Mouse (Mus musculus) liver, embryonic 14.5 days (tissue): ENCODE measurements around the gene Cenpt. TPM values are rescaled to one million over a fixed set of nuclear protein-coding genes. Genes with fewer than 3 reads are reported as not detected.

Experiments used
- ATAC-seq: fragments of 200-750 bp; cut with Nextera tagmentation; 2 replicates; pipeline ENCODE4 v1.8.0; 2017; ENCODE audit warnings: moderate number of reproducible peaks, mild to moderate bottlenecking, moderate library complexity; ENCODE audit not compliant: insufficient read depth
- DNase-seq, 3 experiments: peaks; one replicate each; pipeline ENCODE4 v3.0.0-alpha.2; 2012 to 2013; ENCODE audit warnings: low read depth in 3 of 3, low spot score in 3 of 3
- H3K27ac ChIP-seq: fragments of 300-500 bp; sonication (generic); 2 replicates; pipeline ENCODE4 v1.5.1; 2014; ENCODE audit warnings: moderate library complexity, mild to moderate bottlenecking, control low read depth, inconsistent platforms
- H3K27me3 ChIP-seq: fragments of 300-500 bp; sonication (generic); 2 replicates; pipeline ENCODE4 v1.6.1; 2014; ENCODE audit warnings: mild to moderate bottlenecking, low read length, moderate library complexity; ENCODE audit not compliant: control insufficient read depth, insufficient read depth
- H3K36me3 ChIP-seq: fragments of 300-500 bp; sonication (generic); replicated peaks from 2 replicates; pipeline ENCODE4 v1.6.1; 2014; ENCODE audit warnings: low read depth; ENCODE audit not compliant: control insufficient read depth, insufficient read depth
- H3K4me1 ChIP-seq, 2 experiments: fragments of 200-500 bp in 1 of 2; fragments of 300-500 bp in 1 of 2; sonication (generic) in 1 of 2; replicated peaks; 2 replicates each; pipeline ENCODE4 v1.6.1; 2012 to 2014; ENCODE audit warnings: antibody characterized with exemption in 1 of 2, inconsistent platforms in 1 of 2, low read length in 1 of 2; ENCODE audit not compliant: control insufficient read depth in 2 of 2, insufficient read depth in 2 of 2
- H3K4me2 ChIP-seq: fragments of 300-500 bp; sonication (generic); 2 replicates; pipeline ENCODE4 v1.6.1; 2014; ENCODE audit warnings: low read depth, mild to moderate bottlenecking, control low read depth, moderate library complexity
- H3K4me3 ChIP-seq, 2 experiments: fragments of 200-500 bp in 1 of 2; fragments of 300-500 bp in 1 of 2; sonication (generic) in 1 of 2; 2 replicates each; pipeline ENCODE4 v1.5.1; 2012 to 2014; ENCODE audit warnings: low read depth in 2 of 2, low read length in 2 of 2, mild to moderate bottlenecking in 2 of 2, control low read depth in 1 of 2, inconsistent platforms in 1 of 2, moderate library complexity in 1 of 2; ENCODE audit not compliant: insufficient read depth in 1 of 2
- H3K9ac ChIP-seq: fragments of 300-500 bp; sonication (generic); replicated peaks from 2 replicates; pipeline ENCODE4 v1.6.1; 2014; ENCODE audit warnings: mild to moderate bottlenecking, control low read depth, moderate library complexity
- H3K9me3 ChIP-seq: fragments of 300-500 bp; sonication (generic); 2 replicates; pipeline ENCODE4 v1.6.1; 2016; ENCODE audit warnings: low read length, mixed read lengths; ENCODE audit not compliant: control insufficient read depth
- CTCF ChIP-seq: IDR thresholded peaks from 2 replicates; pipeline ENCODE4 v1.5.1; 2016; ENCODE audit warnings: antibody characterized with exemption, low read depth, control low read depth
- EP300 ChIP-seq: IDR thresholded peaks from 2 replicates; pipeline ENCODE4 v1.6.1; 2016; ENCODE audit warnings: antibody characterized with exemption, low read depth
- WGBS: fragments of 180-500 bp; shearing (Covaris S2); extraction: QIAGEN DNeasy Blood & Tissue Kit; methylation state at CpG from one replicate; pipeline ENCODE4 v1.1.7; 2014; ENCODE audit not compliant: insufficient replicate concordance; 5-methylcytosine and 5-hydroxymethylcytosine counted together
- polyA plus RNA-seq, 2 experiments: library from polyadenylated mRNA; depleted of rRNA in 1 of 2; stranded (reverse) in 1 of 2; unstranded in 1 of 2; fragments of >200 nt; fragmentation: Nextera tagmentation in 1 of 2; extraction: Ambion mirVana in 1 of 2; gene quantifications; 2 replicates each; pipeline versions ENCODE4 v1.2.1 to v1.2.3; 2012 to 2014

Cenpt gene
- polyA plus RNA-seq, 2 experiments = 15.0 to 25.4 TPM

DNA sequence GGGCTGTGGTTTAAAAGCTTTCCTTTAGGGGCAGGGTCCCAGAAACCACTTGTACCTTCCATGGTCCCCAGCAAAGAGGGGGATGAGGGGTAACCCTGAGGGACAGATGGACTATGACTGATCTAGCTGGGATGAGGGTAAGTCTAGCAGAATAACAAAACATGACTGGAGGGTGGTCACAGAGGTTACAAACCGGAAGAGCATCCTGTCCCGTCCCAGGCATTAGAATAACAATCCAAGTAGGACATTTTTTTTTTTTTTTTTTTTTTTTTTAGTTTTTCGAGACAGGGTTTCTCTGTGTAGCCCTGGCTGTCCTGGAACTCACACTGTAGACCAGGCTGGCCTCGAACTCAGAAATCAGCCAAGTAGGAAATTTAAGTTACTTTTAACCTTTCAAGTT, 3.1 kb downstream of the Cenpt start:
- H3K9me3 ChIP-seq = no peaks in the 10 kb centered on the region
- no peak for ATAC-seq
- peak overlapping the region; percentile 73 for H3K4me2 ChIP-seq
- no peak for DNase-seq
- H3K9ac ChIP-seq = no peak overlapping the region
- peaks cover 30% of the 10 kb centered on the region for H3K36me3 ChIP-seq
- TF ChIP-seq EP300 (no peak), CTCF (no peak)
- H3K27me3 ChIP-seq = no peaks in the 10 kb centered on the region
- H3K4me1 ChIP-seq = peaks cover 9 to 10% of the 10 kb centered on the region in 2 experiments
- H3K27ac ChIP-seq = no peak overlapping the region
- H3K4me3 ChIP-seq = peak overlapping the region in 1 of 2 experiments; percentile 49; a peak in 1 of 4 replicates
- 83% methylated on average over 4 of the region's 4 CpGs for WGBS

GRCm38 (mm10) chr8:105846678-105847077, 6.4 kb downstream of the Cenpt start:
- no peak for TF ChIP-seq EP300
- TF ChIP-seq CTCF = no peak
- no peak for ATAC-seq
- H3K27ac ChIP-seq = no peak overlapping the region

DNA sequence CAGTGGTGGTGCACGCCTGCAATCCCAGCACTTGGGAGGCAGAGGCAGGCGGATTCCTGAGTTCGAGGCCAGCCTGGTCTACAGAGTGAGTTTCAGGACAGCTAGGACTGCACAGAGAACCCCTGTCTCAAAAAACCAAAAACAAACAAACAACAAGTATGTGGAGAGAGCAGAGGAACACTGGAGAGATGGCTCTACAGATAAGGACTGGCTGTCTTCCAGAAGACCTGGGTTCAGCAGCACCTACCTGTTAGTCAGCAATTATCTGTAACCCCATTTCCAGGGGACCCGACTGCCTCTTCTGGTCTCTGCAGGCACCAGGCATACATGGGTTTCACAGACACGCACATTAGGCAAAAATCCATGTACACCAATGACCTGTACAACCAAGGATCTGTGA, 13.9 kb downstream of the Cenpt start:
- TF ChIP-seq CTCF = no peak
- TF ChIP-seq EP300 = no peak
- H3K9ac ChIP-seq = no peak overlapping the region
- ATAC-seq = no peak

More at GRCm38 (mm10) chr8:105846678-105847077, 6.4 kb downstream of the Cenpt start:
- Histone ChIP-seq H3K36me3 (peaks cover 43% of the 10 kb centered on the region), H3K4me3 (no peak overlapping the region), H3K9ac (no peak overlapping the region), H3K4me2 (no peak overlapping the region), H3K4me1 (peaks cover 6 to 7% of the 10 kb centered on the region in 2 experiments), H3K27me3 (no peaks in the 10 kb centered on the region), H3K9me3 (no peaks in the 10 kb centered on the region)
- WGBS = 42% methylated on average over 11 of the region's 11 CpGs
- no peak for DNase-seq

GRCm38 (mm10) chr8:105836991-105837390, 16.1 kb downstream of the Cenpt start:
- ATAC-seq (no peak), DNase-seq (no peak)
- H3K27me3 ChIP-seq = no peaks in the 10 kb centered on the region
- H3K9ac ChIP-seq = no peak overlapping the region
- no peak overlapping the region for H3K4me2 ChIP-seq
- H3K4me3 ChIP-seq = no peak overlapping the region
- WGBS = 65% methylated on average over 6 of the region's 6 CpGs
- H3K27ac ChIP-seq = no peak overlapping the region
- TF ChIP-seq EP300 (no peak), CTCF (no peak)
- no peaks in the 10 kb centered on the region for H3K36me3 ChIP-seq
- no peaks in the 10 kb centered on the region for H3K9me3 ChIP-seq
- H3K4me1 ChIP-seq = peaks cover 17 to 23% of the 10 kb centered on the region in 2 experiments

More for the DNA sequence above, 13.9 kb downstream of the Cenpt start:
- Histone ChIP-seq H3K4me3 (no peak overlapping the region), H3K4me1 (peaks cover 6 to 10% of the 10 kb centered on the region in 2 experiments), H3K27me3 (no peaks in the 10 kb centered on the region), H3K9me3 (no peaks in the 10 kb centered on the region), H3K36me3 (peaks cover 5% of the 10 kb centered on the region), H3K4me2 (no peak overlapping the region), H3K27ac (no peak overlapping the region)
- 65% methylated on average over 5 of the region's 5 CpGs for WGBS
- DNase-seq = no peak

GRCm38 (mm10) chr8:105835318-105835717, 17.8 kb downstream of the Cenpt start:
- H3K9me3 ChIP-seq = no peaks in the 10 kb centered on the region
- peaks cover 2% of the 10 kb centered on the region; the same call in 1 of the 2 replicates for H3K36me3 ChIP-seq
- 18% methylated on average over 10 of the region's 11 CpGs for WGBS
- no peak overlapping the region for H3K4me3 ChIP-seq
- no peak; the same call in 1 of the 2 replicates for TF ChIP-seq EP300
- peak; percentile 90 for TF ChIP-seq CTCF
- DNase-seq = peak; percentile 72 to 77 (median 72)
- ATAC-seq = peak; percentile 71
- peak overlapping the region; percentile 48 for H3K27ac ChIP-seq
- peak overlapping the region; percentile 33 for H3K4me2 ChIP-seq
- H3K27me3 ChIP-seq = no peaks in the 10 kb centered on the region
- no peak overlapping the region for H3K9ac ChIP-seq
- peaks cover 26 to 29% of the 10 kb centered on the region in 2 experiments for H3K4me1 ChIP-seq
